Mouse (Mus musculus): ENCODE results near the gene 1600015I10Rik. TPM values are rescaled to one million over a fixed set of nuclear protein-coding genes. Genes with fewer than 3 reads are reported as not detected.
"Not testable (repeated sequence)": the region's sequence is repeated elsewhere in the genome, so short reads cannot be mapped to it uniquely, and the experiment has no call there.

Gene 1600015I10Rik
- not detected in 2 replicates for polyA plus RNA-seq (2015; fragmentation: Nextera tagmentation; extraction: Ambion mirVana)

DNA sequence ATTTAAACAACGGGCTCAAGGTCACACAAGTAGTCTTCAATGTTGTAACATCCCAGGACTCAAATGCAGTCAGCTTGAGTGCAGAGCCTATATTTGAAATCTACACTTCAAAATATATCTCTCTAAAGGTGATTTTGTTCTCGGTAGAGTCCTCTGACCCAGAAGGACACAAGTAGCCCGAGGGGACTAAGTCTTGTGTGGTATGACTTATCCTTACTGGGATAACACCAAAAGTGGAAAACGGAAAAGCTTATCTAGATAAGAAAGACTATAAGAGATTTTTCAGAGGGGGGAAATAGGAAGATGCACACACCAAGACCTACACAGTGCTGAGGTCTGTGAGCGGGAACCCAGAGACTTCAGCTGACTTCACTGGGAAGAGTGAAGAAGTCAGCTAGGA lies at the start of gene 1600015I10Rik:
Gene 1600015I10Rik, plus strand, starts transcription at position 301 of the 400 bp plus-strand sequence.
- H3K9ac ChIP-seq, result no peak within 1 kb of the TSS
- 94% methylated on average over 5 of the region's 5 CpGs for WGBS
- H3K27me3 ChIP-seq (replicated peaks), result no peaks in the 10 kb centered on the region
- ATAC-seq (replicated peaks), result no peak
- H3K36me3 ChIP-seq (replicated peaks), result no peaks in the 10 kb centered on the region
- H3K4me1 ChIP-seq, result no peaks in the 10 kb centered on the region
- no peak within 1 kb of the TSS for H3K27ac ChIP-seq
- no peak within 1 kb of the TSS for H3K4me2 ChIP-seq
- no peaks in the 10 kb centered on the region for H3K9me3 ChIP-seq
- no peak within 1 kb of the TSS for H3K4me3 ChIP-seq

DNA sequence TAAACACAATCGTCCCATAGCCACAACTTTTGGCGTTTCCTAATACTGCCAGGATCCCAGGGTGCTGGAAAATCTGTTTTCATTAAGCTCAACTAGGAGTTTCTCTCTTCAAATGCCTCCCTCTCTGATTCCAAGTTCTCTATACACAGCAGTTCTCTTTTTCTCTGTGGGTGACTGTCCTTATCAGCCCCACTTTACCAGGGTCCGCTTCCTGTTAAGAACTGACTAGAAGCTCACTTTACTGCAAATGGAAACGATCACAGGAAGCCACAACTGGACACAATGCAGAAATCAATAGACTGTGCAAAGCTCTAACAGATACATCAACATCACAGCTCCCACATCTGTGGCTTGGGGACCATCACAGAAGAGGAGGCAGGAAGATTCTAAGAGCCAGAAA lies 35.5 kb upstream of the 1600015I10Rik start:
- 74% methylated on average over 4 of the region's 4 CpGs for WGBS
- H3K9me3 ChIP-seq, result no peaks in the 10 kb centered on the region
- no peak overlapping the region for H3K4me2 ChIP-seq
- H3K36me3 ChIP-seq (replicated peaks), result no peaks in the 10 kb centered on the region
- no peak for ATAC-seq (replicated peaks)
- no peak overlapping the region for H3K27ac ChIP-seq
- no peak overlapping the region for H3K4me3 ChIP-seq
- H3K4me1 ChIP-seq, result no peaks in the 10 kb centered on the region
- no peak overlapping the region for H3K9ac ChIP-seq
- H3K27me3 ChIP-seq (replicated peaks), result no peaks in the 10 kb centered on the region

DNA sequence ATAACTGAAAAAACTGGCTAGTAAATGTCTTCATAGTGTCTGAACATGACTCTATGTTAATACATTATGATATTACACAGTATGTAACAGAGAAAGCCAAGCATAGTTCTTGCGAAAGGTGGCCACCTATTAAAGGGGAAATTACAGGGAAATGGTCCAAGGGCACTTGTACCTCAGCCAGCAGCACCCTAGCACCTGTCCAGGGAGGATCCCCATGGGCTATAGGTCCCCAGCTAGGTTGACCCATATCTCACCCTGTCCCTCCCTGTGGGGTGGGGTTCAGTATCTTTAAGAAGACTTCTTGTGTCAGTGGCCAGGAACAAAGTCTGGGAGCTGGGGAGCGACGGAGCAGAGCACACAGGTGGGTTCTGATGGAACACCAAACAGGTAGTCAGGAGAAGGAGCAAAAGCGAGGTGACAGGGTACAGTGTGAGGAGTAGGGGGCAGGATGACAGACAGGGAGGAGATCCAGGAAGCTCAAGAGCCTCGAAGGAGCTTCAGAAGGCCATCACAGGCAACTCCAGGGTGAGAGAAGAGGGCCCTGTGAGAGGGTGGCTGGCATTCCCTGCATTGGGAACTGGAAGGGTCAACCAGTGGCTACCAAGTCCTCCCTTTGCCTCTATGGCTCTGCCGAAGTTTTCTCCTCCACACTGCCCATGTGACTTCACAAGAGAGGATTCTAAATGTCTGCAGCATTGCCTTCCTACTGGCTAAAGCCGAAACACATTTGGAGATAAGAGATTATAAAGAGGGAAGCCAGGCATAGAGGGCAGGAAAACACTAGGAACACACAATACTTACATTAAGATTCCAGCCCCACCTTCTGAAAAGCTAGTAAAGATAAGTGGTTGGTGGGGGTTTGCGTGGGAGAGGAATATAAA lies 34.5 kb upstream of the 1600015I10Rik start:
- no peak overlapping the region for H3K4me2 ChIP-seq
- H3K4me3 ChIP-seq, result no peak overlapping the region
- H3K4me1 ChIP-seq, result no peaks in the 10 kb centered on the region
- no peak for ATAC-seq (replicated peaks)
- no peak overlapping the region for H3K27ac ChIP-seq
- 91% methylated on average over 8 of the region's 8 CpGs for WGBS
- no peaks in the 10 kb centered on the region for H3K9me3 ChIP-seq
- H3K36me3 ChIP-seq (replicated peaks), result no peaks in the 10 kb centered on the region
- no peaks in the 10 kb centered on the region for H3K27me3 ChIP-seq (replicated peaks)
- H3K9ac ChIP-seq, result no peak overlapping the region

DNA sequence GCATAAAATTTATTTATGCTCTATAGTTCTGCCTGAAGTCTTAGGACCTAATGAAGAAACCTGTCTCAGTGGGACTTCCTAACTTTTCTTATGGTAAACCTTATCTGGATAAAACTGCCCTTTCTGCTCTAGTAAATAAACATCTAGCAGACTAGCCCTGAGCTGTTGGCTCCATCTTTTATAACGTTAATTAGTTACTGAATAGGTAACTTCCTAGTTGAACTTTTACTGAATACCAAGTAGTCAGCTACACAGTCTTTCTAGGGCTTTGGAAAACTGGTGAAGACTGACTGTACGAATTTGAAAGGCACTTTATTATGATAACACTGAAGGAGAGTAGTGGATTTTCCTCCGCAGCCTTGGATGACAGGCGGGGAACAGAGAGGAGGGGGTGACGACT lies 33.8 kb upstream of the 1600015I10Rik start:
- Histone ChIP-seq H3K4me1 (no peaks in the 10 kb centered on the region), H3K27ac (no peak overlapping the region), H3K9ac (no peak overlapping the region), H3K4me3 (no peak overlapping the region), H3K9me3 (no peaks in the 10 kb centered on the region), H3K4me2 (no peak overlapping the region), H3K36me3 (replicated peaks) (no peaks in the 10 kb centered on the region), H3K27me3 (replicated peaks) (no peaks in the 10 kb centered on the region)
- WGBS, result 82% methylated on average over 5 of the region's 5 CpGs
- ATAC-seq (replicated peaks), result no peak

DNA sequence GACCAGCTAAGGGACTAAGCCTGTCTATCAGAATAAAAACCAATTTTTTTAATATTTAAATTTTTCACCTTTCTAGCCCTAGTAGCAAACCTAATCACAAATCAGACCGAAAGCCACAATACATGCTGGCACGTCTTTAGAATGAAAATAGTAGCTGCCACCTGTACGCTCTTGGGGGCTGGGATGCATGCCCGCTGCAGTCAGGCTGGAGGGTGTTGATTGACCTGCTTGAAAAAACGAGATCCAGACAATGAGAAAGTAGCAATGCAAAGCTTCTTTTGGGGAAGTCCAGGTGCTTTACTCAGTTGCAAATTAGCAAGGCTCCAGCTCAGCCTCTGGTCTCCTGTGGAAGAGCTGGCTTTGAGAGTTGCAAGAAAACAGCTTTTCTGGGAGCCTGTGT lies 32.7 kb upstream of the 1600015I10Rik start:
- Histone ChIP-seq H3K36me3 (replicated peaks) (no peaks in the 10 kb centered on the region), H3K4me1 (no peaks in the 10 kb centered on the region), H3K9ac (no peak overlapping the region), H3K27me3 (replicated peaks) (no peaks in the 10 kb centered on the region), H3K9me3 (no peaks in the 10 kb centered on the region), H3K4me2 (no peak overlapping the region), H3K27ac (no peak overlapping the region), H3K4me3 (no peak overlapping the region)
- 83% methylated on average over 5 of the region's 5 CpGs for WGBS
- no peak for ATAC-seq (replicated peaks)

DNA sequence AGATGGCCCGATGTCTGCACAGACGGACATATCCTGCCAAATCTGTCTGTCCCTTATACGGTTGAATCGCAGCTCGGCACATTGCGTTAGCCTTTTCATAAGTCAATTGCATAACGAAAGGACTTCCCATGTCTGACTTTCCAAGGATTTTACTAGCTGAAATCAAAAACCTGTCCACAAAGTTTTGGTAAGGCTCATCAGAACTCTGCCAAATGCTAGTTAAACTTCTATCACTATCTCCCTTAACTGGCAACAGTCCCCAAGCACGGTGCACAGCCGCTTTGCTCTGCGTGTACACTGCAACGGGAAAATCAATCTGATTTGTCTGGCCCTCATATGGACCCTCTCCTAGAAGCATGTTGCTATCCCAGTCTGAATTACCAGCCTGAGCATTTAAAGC lies 28.4 kb upstream of the 1600015I10Rik start:
- H3K27ac ChIP-seq; ATAC-seq (replicated peaks); H3K4me3 ChIP-seq; H3K9me3 ChIP-seq; H3K27me3 ChIP-seq (replicated peaks); H3K9ac ChIP-seq; H3K4me1 ChIP-seq; H3K36me3 ChIP-seq (replicated peaks); H3K4me2 ChIP-seq: not testable (repeated sequence)
- 96% methylated on average over 11 of the region's 11 CpGs for WGBS

DNA sequence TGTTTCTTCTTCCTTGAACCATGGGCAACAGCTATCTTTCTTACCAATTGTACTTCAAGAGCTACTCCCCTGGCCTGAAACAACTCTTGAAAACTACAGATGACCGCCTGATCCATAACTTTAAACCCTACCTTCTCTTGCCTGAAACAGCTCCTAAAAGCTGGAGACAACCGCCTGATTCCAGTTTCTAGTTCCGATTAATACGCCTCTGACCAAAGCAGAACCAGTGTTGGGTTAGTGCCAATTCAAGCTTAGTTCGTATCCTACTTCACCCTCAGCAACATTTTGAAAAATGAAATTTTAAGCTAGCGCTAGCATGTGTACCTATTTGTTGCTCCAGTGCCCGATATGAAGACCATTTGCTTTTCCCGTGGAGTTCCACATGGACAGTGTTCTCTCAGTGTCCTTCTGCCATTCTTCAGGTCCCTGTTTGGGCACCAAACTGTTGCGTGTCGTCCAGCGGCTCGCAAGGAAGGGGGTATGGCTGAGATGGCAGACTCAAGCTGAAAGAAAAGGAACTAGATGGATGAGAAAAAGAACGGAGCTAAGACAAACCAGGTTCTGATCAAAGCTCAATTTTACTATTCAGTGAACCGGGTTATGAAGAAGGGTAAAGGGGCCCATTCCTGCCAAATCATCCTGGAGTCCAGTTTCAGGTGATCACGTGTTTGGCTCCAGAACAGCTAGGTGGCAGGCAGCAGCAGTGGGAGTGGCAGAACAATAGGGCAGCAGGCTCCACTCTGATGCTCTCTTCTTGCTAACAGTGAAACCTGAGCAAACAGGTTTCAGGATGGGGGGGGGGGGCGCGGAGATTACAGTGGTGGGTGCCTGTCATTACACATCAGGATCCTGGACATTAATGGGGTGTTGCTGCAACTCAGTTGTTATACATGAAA lies 26.9 kb upstream of the 1600015I10Rik start:
- Histone ChIP-seq H3K9ac (no peak overlapping the region), H3K27me3 (replicated peaks) (no peaks in the 10 kb centered on the region), H3K4me3 (no peak overlapping the region), H3K4me1 (no peaks in the 10 kb centered on the region), H3K36me3 (replicated peaks) (no peaks in the 10 kb centered on the region), H3K9me3 (no peaks in the 10 kb centered on the region), H3K4me2 (no peak overlapping the region), H3K27ac (no peak overlapping the region)
- ATAC-seq (replicated peaks), result no peak
- WGBS, result 89% methylated on average over 17 of the region's 17 CpGs

DNA sequence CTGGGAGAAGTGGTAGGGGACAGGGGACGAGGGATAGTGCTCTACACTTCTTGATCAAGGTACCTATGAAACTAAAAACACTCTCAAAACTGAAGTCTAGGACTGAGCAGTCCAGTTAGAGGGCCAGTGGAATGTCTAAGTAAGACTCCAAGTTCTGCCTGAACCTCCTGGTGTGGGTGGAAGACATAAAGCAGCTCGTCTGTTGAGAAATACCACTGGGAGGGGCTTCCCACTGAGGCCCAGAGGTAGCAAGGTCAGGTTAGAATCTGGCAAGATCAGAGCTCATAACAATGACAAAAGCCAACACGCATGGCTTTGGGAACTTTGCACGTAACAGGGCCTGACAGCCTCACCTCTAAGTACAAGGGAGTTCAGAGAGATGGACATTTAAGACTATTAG lies 26.3 kb upstream of the 1600015I10Rik start:
- Histone ChIP-seq H3K4me1 (no peaks in the 10 kb centered on the region), H3K9me3 (no peaks in the 10 kb centered on the region), H3K4me2 (no peak overlapping the region), H3K27ac (no peak overlapping the region), H3K4me3 (no peak overlapping the region), H3K9ac (no peak overlapping the region), H3K27me3 (replicated peaks) (no peaks in the 10 kb centered on the region), H3K36me3 (replicated peaks) (no peaks in the 10 kb centered on the region)
- ATAC-seq (replicated peaks), result no peak
- WGBS, result 72% methylated on average over 4 of the region's 4 CpGs

DNA sequence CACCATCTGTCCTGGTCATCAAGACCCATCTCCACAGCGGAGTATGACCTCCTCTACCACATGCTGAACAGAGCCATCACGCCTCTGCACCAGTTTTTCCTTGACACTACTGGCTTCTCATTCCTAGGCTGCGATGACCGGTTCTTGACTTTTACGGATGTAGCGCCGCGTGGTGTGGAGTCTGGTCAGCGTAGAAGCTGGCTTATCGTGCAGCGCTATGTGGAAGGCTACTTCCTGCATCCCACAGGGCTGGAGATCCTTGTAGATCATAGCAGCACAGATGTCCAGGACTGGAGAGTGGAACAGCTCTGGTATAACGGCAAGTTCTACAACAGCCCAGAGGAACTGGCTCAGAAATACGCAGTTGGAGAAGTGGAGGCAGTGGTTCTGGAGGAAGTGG lies 24.1 kb upstream of the 1600015I10Rik start:
- no peak overlapping the region for H3K4me2 ChIP-seq
- no peaks in the 10 kb centered on the region for H3K9me3 ChIP-seq
- no peak overlapping the region for H3K27ac ChIP-seq
- H3K4me1 ChIP-seq, result no peaks in the 10 kb centered on the region
- no peak overlapping the region for H3K4me3 ChIP-seq
- ATAC-seq (replicated peaks), result no peak
- H3K9ac ChIP-seq, result no peak overlapping the region
- WGBS, result 95% methylated on average over 13 of the region's 13 CpGs
- no peaks in the 10 kb centered on the region for H3K36me3 ChIP-seq (replicated peaks)
- no peaks in the 10 kb centered on the region for H3K27me3 ChIP-seq (replicated peaks)

DNA sequence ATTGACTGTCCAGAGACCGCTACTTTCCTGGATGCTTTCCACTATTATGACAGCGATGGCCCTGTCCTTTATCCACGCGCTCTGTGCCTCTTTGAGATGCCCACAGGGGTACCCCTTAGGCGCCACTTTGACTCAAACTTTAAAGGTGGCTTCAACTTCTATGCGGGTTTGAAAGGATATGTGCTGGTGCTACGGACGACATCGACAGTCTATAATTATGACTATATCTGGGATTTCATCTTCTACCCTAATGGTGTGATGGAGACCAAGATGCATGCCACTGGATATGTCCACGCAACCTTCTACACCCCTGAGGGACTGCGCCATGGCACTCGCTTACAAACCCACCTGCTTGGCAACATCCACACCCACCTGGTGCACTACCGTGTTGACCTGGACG lies 23.3 kb upstream of the 1600015I10Rik start:
- no peak overlapping the region for H3K9ac ChIP-seq
- no peak overlapping the region for H3K4me3 ChIP-seq
- whole genome bisulfite sequencing, result 95% methylated on average over 14 of the region's 14 CpGs
- H3K36me3 ChIP-seq (replicated peaks), result no peaks in the 10 kb centered on the region
- H3K4me2 ChIP-seq, result no peak overlapping the region
- H3K4me1 ChIP-seq, result no peaks in the 10 kb centered on the region
- ATAC-seq (replicated peaks), result no peak
- H3K27me3 ChIP-seq (replicated peaks), result no peaks in the 10 kb centered on the region
- H3K27ac ChIP-seq, result no peak overlapping the region
- no peaks in the 10 kb centered on the region for H3K9me3 ChIP-seq

DNA sequence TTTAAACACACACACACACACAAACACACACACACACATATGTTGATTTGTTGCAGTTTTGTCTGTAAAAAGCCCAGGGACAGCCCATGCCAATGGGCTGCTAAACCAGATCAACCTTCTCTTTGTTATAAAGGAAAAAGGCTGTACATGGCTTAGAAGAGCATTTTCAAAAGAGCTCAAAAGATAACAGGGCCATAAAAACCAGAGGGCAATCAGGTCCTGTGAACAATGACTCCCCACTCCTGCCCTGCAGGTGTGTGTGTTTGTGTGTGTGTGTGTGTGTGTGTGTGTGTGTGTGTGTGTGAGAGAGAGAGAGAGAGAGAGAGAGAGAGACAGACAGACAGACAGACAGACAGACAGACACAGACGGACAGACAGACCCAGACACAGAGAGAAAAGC lies 20.5 kb upstream of the 1600015I10Rik start:
- no peaks in the 10 kb centered on the region for H3K36me3 ChIP-seq (replicated peaks)
- H3K9ac ChIP-seq, result no peak overlapping the region
- H3K4me2 ChIP-seq, result no peak overlapping the region
- no peaks in the 10 kb centered on the region for H3K9me3 ChIP-seq
- H3K4me3 ChIP-seq, result no peak overlapping the region
- H3K27me3 ChIP-seq (replicated peaks), result no peaks in the 10 kb centered on the region
- 100% methylated on average over 1 of the region's 1 CpGs for WGBS
- H3K27ac ChIP-seq, result no peak overlapping the region
- no peak for ATAC-seq (replicated peaks)
- H3K4me1 ChIP-seq, result no peaks in the 10 kb centered on the region

DNA sequence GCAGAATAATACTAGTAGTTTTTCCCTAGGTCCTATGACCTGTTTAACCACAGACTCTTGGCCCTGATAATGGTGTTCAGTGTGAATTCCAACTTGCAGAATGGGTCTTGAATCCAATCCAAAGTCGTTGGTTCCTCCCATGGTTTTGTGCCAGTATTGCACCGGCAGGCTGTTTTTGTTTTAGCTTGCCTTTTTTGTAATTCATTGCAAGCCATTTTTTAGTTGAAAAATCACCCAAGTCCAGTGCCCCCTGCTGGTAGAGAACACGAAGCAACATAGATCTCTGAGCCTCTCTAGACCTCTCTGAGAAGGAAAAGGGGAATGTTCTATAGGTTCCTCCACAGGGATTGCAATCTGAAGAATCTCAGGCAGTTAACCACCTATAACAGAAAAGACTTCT lies 17.7 kb upstream of the 1600015I10Rik start:
- Histone ChIP-seq H3K36me3 (replicated peaks) (no peaks in the 10 kb centered on the region), H3K9me3 (no peaks in the 10 kb centered on the region), H3K4me3 (no peak overlapping the region), H3K9ac (no peak overlapping the region), H3K27ac (no peak overlapping the region), H3K4me1 (no peaks in the 10 kb centered on the region), H3K4me2 (no peak overlapping the region), H3K27me3 (replicated peaks) (no peaks in the 10 kb centered on the region)
- 39% methylated on average over 3 of the region's 3 CpGs for WGBS
- ATAC-seq (replicated peaks), result no peak

Data from midbrain, embryonic 15.5 days (tissue).